Mouse (Mus musculus) liver, embryonic 12.5 days (tissue): ENCODE measurements around the gene Pgbd5. TPM values are rescaled to one million over a fixed set of nuclear protein-coding genes. Genes with fewer than 3 reads are reported as not detected.

Experiments
- ATAC-seq: fragments of 200-750 bp; cut with Nextera tagmentation; 2 replicates; pipeline ENCODE4 v1.8.0; 2017; ENCODE audit warnings: moderate number of reproducible peaks, mild to moderate bottlenecking, moderate library complexity
- H3K27ac ChIP-seq: fragments of 300-500 bp; sonication (generic); 2 replicates; pipeline ENCODE4 v1.5.1; 2016; ENCODE audit warnings: mild to moderate bottlenecking
- H3K27me3 ChIP-seq: fragments of 300-500 bp; sonication (generic); replicated peaks from 2 replicates; pipeline ENCODE4 v1.6.1; 2016; ENCODE audit warnings: mild to moderate bottlenecking, moderate library complexity
- H3K36me3 ChIP-seq: fragments of 300-500 bp; sonication (generic); 2 replicates; pipeline ENCODE4 v1.6.1; 2016; ENCODE audit warnings: mild to moderate bottlenecking, moderate library complexity
- H3K4me1 ChIP-seq: fragments of 300-500 bp; sonication (generic); 2 replicates; pipeline ENCODE4 v1.6.1; 2016
- H3K4me2 ChIP-seq: fragments of 300-500 bp; sonication (generic); 2 replicates; pipeline ENCODE4 v1.6.1; 2016; ENCODE audit warnings: mild to moderate bottlenecking, moderate library complexity
- H3K4me3 ChIP-seq: fragments of 300-500 bp; sonication (generic); 2 replicates; pipeline ENCODE4 v1.5.1; 2016; ENCODE audit warnings: mild to moderate bottlenecking, moderate library complexity
- H3K9ac ChIP-seq: fragments of 300-500 bp; sonication (generic); 2 replicates; pipeline ENCODE4 v1.6.1; 2016; ENCODE audit warnings: mild to moderate bottlenecking, moderate library complexity
- H3K9me3 ChIP-seq: fragments of 300-500 bp; sonication (generic); replicated peaks from 2 replicates; pipeline ENCODE4 v1.6.1; 2016; ENCODE audit warnings: mild to moderate bottlenecking, moderate library complexity
- WGBS: fragments of 180-500 bp; shearing (Covaris S2); methylation state at CpG from one replicate; pipeline ENCODE4 v1.1.7; 2016; ENCODE audit not compliant: insufficient replicate concordance; 5-methylcytosine and 5-hydroxymethylcytosine counted together
- polyA plus RNA-seq: library from polyadenylated mRNA; unstranded; fragments of >200 nt; fragmentation: Nextera tagmentation; extraction: Ambion mirVana; gene quantifications from 2 replicates; pipeline ENCODE4 v1.2.1, GENCODE M21; 2016

Gene Pgbd5
- polyA plus RNA-seq, 1 experiment from 2014 or later, result 0.37 TPM

- Histone ChIP-seq H3K4me2 (no peak overlapping the region), H3K4me3 (no peak overlapping the region), H3K4me1 (no peaks in the 10 kb centered on the region), H3K9ac (no peak overlapping the region), H3K27ac (no peak overlapping the region), H3K36me3 (no peaks in the 10 kb centered on the region), H3K27me3 (no peaks in the 10 kb centered on the region; the same call in 1 of the 2 replicates), H3K9me3 (no peaks in the 10 kb centered on the region)
- 31% methylated on average over 12 of the region's 12 CpGs for WGBS
- no peak for ATAC-seq
These were observed 20.2 kb upstream of the Pgbd5 start for GRCm38 (mm10) chr8:124459627-124460026.

- 16% methylated on average over 3 of the region's 3 CpGs for WGBS
- Histone ChIP-seq H3K9ac (no peak overlapping the region), H3K4me2 (no peak overlapping the region), H3K4me1 (no peaks in the 10 kb centered on the region), H3K4me3 (no peak overlapping the region), H3K36me3 (no peaks in the 10 kb centered on the region), H3K27me3 (no peaks in the 10 kb centered on the region; the same call in 1 of the 2 replicates), H3K9me3 (0 out of 2 replicates have a peak, but pooled peaks cover 2% of the 10 kb centered on the region), H3K27ac (no peak overlapping the region)
- ATAC-seq, result no peak
These were observed 15.9 kb upstream of the Pgbd5 start for GRCm38 (mm10) chr8:124455359-124455758.

- H3K4me3 ChIP-seq, result no peak overlapping the region
- no peak overlapping the region for H3K27ac ChIP-seq
- 73% methylated on average over 8 of the region's 8 CpGs for WGBS
- no peak overlapping the region for H3K9ac ChIP-seq
- H3K4me1 ChIP-seq, result no peaks in the 10 kb centered on the region
- H3K27me3 ChIP-seq, result no peaks in the 10 kb centered on the region
- H3K9me3 ChIP-seq, result 0 out of 2 replicates have a peak, but pooled peaks cover 4% of the 10 kb centered on the region
- no peak for ATAC-seq
- H3K36me3 ChIP-seq, result no peaks in the 10 kb centered on the region
- H3K4me2 ChIP-seq, result no peak overlapping the region
These were observed 10.9 kb upstream of the Pgbd5 start for GRCm38 (mm10) chr8:124450192-124450895.

GRCm38 (mm10) chr8:124448962-124449670 is 9.7 kb upstream of the Pgbd5 start:
- 0 out of 2 replicates have a peak, but pooled peaks cover 4% of the 10 kb centered on the region for H3K9me3 ChIP-seq
- H3K27ac ChIP-seq, result no peak overlapping the region
- H3K4me1 ChIP-seq, result no peaks in the 10 kb centered on the region
- no peaks in the 10 kb centered on the region for H3K27me3 ChIP-seq
- no peaks in the 10 kb centered on the region for H3K36me3 ChIP-seq
- ATAC-seq, result no peak
- no peak overlapping the region for H3K9ac ChIP-seq
- H3K4me3 ChIP-seq, result no peak overlapping the region
- H3K4me2 ChIP-seq, result no peak overlapping the region
- 64% methylated on average over 10 of the region's 10 CpGs for WGBS

- WGBS, result 17% methylated on average over 4 of the region's 4 CpGs
- peaks cover 45% of the 10 kb centered on the region for H3K27me3 ChIP-seq
- no peak overlapping the region for H3K27ac ChIP-seq
- no peaks in the 10 kb centered on the region for H3K9me3 ChIP-seq
- H3K4me2 ChIP-seq, result no peak overlapping the region
- H3K4me3 ChIP-seq, result no peak overlapping the region
- H3K4me1 ChIP-seq, result peaks cover 18% of the 10 kb centered on the region
- H3K36me3 ChIP-seq, result no peaks in the 10 kb centered on the region
- ATAC-seq, result no peak
- no peak overlapping the region for H3K9ac ChIP-seq
These were observed 2.7 kb downstream of the Pgbd5 start for GRCm38 (mm10) chr8:124436741-124437140.

GRCm38 (mm10) chr8:124435707-124436243 is 3.7 kb downstream of the Pgbd5 start:
- no peak overlapping the region for H3K4me3 ChIP-seq
- H3K9me3 ChIP-seq, result no peaks in the 10 kb centered on the region
- 36% methylated on average over 10 of the region's 10 CpGs for WGBS
- H3K27me3 ChIP-seq, result peaks cover 55% of the 10 kb centered on the region
- H3K4me2 ChIP-seq, result no peak overlapping the region
- H3K9ac ChIP-seq, result no peak overlapping the region
- H3K36me3 ChIP-seq, result no peaks in the 10 kb centered on the region
- no peak for ATAC-seq
- H3K4me1 ChIP-seq, result peaks cover 18% of the 10 kb centered on the region
- no peak overlapping the region for H3K27ac ChIP-seq

- no peak overlapping the region for H3K4me3 ChIP-seq
- 41% methylated on average over 4 of the region's 4 CpGs for WGBS
- H3K27ac ChIP-seq, result no peak overlapping the region
- H3K9me3 ChIP-seq, result no peaks in the 10 kb centered on the region
- H3K36me3 ChIP-seq, result no peaks in the 10 kb centered on the region
- no peak overlapping the region for H3K4me2 ChIP-seq
- ATAC-seq, result no peak
- H3K9ac ChIP-seq, result no peak overlapping the region
- peaks cover 18% of the 10 kb centered on the region for H3K4me1 ChIP-seq
- peaks cover 58% of the 10 kb centered on the region for H3K27me3 ChIP-seq
These were observed 4.3 kb downstream of the Pgbd5 start for GRCm38 (mm10) chr8:124435170-124435569.

GRCm38 (mm10) chr8:124434126-124434790 is 5.2 kb downstream of the Pgbd5 start:
- WGBS, result 3% methylated on average over 50 of the region's 101 CpGs
- peaks cover 18% of the 10 kb centered on the region for H3K4me1 ChIP-seq
- H3K9me3 ChIP-seq, result no peaks in the 10 kb centered on the region
- H3K4me3 ChIP-seq, result peak overlapping the region; percentile 57
- ATAC-seq, result peak; percentile 97
- no peak overlapping the region for H3K27ac ChIP-seq
- H3K36me3 ChIP-seq, result no peaks in the 10 kb centered on the region
- H3K27me3 ChIP-seq, result peaks cover 58% of the 10 kb centered on the region
- H3K4me2 ChIP-seq, result peak overlapping the region; percentile 83
- 0 out of 2 replicates have a peak overlapping the region, but pooled peaks have one; percentile 31 for H3K9ac ChIP-seq

GRCm38 (mm10) chr8:124433451-124434125 is 5.9 kb downstream of the Pgbd5 start:
- H3K4me3 ChIP-seq, result peak overlapping the region; percentile 57
- 3% methylated on average over 55 of the region's 56 CpGs for WGBS
- H3K4me1 ChIP-seq, result peaks cover 18% of the 10 kb centered on the region
- peak overlapping the region; percentile 83 for H3K4me2 ChIP-seq
- 0 out of 2 replicates have a peak overlapping the region, but pooled peaks have one; percentile 31 for H3K9ac ChIP-seq
- H3K9me3 ChIP-seq, result no peaks in the 10 kb centered on the region
- no peaks in the 10 kb centered on the region for H3K36me3 ChIP-seq
- peaks cover 58% of the 10 kb centered on the region for H3K27me3 ChIP-seq
- H3K27ac ChIP-seq, result no peak overlapping the region
- no peak for ATAC-seq

- no peak overlapping the region for H3K4me2 ChIP-seq
- H3K9me3 ChIP-seq, result no peaks in the 10 kb centered on the region
These were observed 8.6 kb downstream of the Pgbd5 start for GRCm38 (mm10) chr8:124430881-124431280.

GRCm38 (mm10) chr8:124429417-124429816 is 10.0 kb downstream of the Pgbd5 start:
- Histone ChIP-seq H3K4me3 (no peak overlapping the region), H3K4me2 (no peak overlapping the region), H3K27ac (no peak overlapping the region), H3K27me3 (peaks cover 39% of the 10 kb centered on the region), H3K9me3 (no peaks in the 10 kb centered on the region), H3K9ac (no peak overlapping the region), H3K4me1 (peaks cover 12% of the 10 kb centered on the region), H3K36me3 (no peaks in the 10 kb centered on the region)
- 46% methylated on average over 6 of the region's 6 CpGs for WGBS
- ATAC-seq, result no peak

More at GRCm38 (mm10) chr8:124430881-124431280, 8.6 kb downstream of the Pgbd5 start:
- no peak for ATAC-seq
- Histone ChIP-seq H3K27me3 (peaks cover 54% of the 10 kb centered on the region), H3K4me1 (peaks cover 18% of the 10 kb centered on the region), H3K27ac (no peak overlapping the region), H3K36me3 (no peaks in the 10 kb centered on the region), H3K9ac (no peak overlapping the region), H3K4me3 (no peak overlapping the region)
- 55% methylated on average over 6 of the region's 6 CpGs for WGBS
